Mouse (Mus musculus): ENCODE data around the gene Psma6.
"Not testable (repeated sequence)": the region's sequence is repeated elsewhere in the genome, so short reads cannot be mapped to it uniquely, and the experiment has no call there.

Gene Psma6

GRCm38 (mm10) chr12:55392120-55392519 is 8.1 kb downstream of the Psma6 start:
- DNase-seq (ENCODE audit: low read depth, low spot score), result no peak

- DNase-seq (ENCODE audit: low read depth, low spot score), result no peak
Observed at GRCm38 (mm10) chr12:55392733-55393577, 8.9 kb downstream of the Psma6 start.

DNA sequence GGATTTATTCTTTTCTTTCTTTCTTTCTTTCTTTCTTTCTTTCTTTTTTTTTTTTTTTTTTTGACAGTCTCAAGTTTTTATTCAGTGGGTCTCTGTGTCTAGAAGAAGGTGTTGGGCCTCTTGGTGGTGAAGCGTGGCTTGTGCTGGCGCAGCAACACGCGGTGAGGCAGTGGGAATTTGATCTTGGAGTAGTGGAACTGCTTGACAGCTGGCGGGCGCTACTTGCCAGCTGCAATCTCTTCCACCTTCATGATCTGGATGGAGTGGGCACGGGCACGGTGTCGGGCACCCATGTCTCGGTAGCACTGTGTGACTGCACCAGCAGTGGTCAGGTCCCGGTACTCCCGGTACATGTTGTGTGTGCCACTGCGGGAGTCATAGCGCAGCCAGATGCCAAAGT is 11.6 kb downstream of the Psma6 start:
- not testable (repeated sequence) for DNase-seq (ENCODE audit: low read depth, low spot score)

DNA sequence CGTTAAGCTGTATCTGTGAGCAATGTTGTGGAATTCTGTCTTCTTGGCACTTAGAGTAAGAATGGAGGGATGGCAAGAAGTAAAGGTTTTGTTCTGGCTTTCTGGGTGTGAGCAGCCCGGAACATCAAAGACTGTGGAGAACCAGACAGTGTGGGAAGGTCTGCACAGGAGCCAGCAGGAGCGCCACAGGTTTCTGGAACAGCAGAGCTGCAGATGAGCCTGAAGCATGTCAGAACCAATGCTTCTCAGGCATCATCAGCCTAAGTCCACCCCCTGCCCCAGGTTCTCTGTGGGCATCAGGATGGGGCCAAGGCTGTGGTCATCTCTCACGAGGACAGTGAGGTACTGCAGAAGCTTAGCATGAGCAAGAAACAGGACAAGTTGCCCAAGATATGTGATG is 12.5 kb downstream of the Psma6 start:
- no peak for DNase-seq (ENCODE audit: low read depth, low spot score)

DNA sequence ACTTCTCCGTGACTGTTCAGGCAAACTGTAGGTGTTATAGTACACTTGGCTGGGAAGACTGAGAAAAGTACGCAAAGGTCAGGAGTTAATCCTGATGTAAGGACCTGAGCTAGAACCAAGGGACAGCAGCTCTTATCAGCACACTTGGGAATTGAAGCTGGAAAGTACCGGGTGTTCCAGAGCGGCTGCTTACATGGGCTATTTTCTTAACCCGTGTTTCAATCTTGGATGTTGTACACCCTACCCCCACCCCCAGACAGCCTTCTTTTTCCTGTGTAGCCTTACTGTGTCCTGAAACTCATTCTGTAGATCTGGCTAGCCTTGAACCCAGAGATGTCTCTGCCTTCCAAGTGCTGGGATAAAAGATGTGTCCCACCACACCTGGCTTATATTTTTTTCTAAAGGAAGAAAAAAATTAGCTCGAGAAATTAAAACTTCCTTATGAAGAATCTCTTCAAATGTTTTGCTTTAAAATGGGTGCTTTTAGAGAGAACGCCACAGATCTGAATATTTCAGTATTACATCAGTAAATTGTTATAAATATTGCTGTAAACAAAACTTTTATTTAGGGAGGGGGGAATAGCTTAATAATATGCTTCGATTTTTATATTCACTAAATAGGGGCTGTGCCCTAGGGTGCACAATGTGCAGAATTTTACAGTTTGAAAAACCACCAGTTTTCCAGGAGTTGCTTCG is 13.7 kb downstream of the Psma6 start:
- DNase-seq (ENCODE audit: low read depth, low spot score), result no peak

GRCm38 (mm10) chr12:55398240-55399127 is 14.5 kb downstream of the Psma6 start:
- peak; percentile 88 for DNase-seq (ENCODE audit: low read depth, low spot score)

- DNase-seq (ENCODE audit: low read depth, low spot score), result no peak
Observed at GRCm38 (mm10) chr12:55399128-55399677, 15.2 kb downstream of the Psma6 start.

GRCm38 (mm10) chr12:55407888-55408287 is 23.9 kb downstream of the Psma6 start:
- DNase-seq (ENCODE audit: low read depth, low spot score), result no peak

GRCm38 (mm10) chr12:55415255-55415654 is 31.2 kb downstream of the Psma6 start:
- DNase-seq (ENCODE audit: low read depth, low spot score), result no peak

- no peak for DNase-seq (ENCODE audit: low read depth, low spot score)
Observed at GRCm38 (mm10) chr12:55415762-55416161, 31.7 kb downstream of the Psma6 start.

GRCm38 (mm10) chr12:55420220-55420619 is 36.2 kb downstream of the Psma6 start:
- DNase-seq (ENCODE audit: low read depth, low spot score), result no peak

DNA sequence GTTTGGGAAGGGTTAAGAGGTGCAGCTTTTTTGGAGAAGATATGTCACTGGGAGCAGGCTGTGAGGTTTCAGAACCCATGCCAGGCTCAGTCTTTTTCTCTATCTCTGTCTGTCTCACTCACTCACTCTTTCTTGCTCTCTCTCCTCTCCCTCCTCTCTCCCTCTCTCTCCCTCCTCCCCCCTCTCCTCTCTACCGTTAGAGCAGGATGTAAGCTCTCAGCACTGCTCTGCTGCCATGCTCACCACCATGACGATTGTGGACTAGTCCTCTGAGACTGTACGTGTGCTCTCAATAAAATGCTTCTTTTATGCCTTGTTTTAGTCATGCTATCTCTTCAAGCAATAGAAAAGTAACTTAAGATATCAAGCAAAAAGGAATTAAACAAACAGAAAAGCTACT is 38.0 kb downstream of the Psma6 start:
- DNase-seq (ENCODE audit: low read depth, low spot score), result no peak

DNA sequence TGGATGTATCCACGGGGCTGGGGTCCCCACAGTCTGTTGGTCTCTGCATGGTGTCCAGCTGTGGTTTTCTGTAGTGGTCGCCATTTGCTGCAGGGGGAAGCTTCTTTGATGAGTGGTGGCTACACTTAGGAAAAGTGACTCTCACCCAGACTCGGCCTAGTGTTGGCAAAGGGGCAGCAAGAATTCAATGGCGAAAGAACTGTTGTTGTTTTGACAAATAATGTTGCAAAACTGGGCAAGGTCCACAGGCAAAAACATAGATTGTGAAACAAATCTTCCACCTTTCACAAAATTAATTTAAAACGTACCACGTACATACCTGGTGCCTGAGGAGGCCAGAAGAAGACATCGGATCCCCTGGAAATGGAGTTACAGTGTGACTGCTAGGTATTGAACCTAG is 42.3 kb downstream of the Psma6 start:
- no peak for DNase-seq (ENCODE audit: low read depth, low spot score)

DNA sequence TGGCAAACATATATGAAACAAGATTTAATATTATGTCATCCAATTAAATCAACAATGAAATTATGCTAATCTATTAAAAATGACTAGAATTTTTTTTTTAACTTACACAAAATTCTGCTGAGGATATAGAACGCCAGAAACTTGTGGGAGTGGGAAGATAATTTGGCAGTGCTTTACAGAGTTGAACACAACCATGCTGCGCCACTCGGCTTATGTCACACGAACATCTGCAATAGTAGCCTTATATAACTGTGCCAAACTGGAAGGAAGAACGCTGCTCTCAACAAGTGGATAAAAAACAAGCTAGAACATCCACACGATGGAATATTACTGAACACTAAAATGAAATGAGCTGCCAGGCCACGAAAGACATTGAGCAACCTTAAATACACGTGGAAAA is 45.2 kb downstream of the Psma6 start:
- DNase-seq (ENCODE audit: low read depth, low spot score), result peak; percentile 28

DNA sequence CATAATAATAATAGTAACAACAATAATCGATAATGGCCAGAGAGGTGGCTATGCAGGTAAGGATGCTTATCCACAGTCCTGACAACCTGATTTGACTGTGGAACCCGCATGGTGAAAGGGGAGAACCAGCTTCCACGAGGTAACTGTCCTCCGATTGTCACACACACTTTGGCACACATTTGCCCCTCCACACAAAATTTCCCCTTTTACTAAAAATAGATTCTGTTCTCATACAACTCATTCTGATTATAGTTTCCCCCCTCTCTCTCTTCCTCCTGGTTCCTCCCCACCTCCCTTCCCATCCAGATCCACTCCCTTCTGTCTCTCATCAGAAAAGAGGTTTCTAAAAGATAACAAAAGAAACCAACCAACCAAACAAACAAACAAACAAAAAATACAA is 45.9 kb downstream of the Psma6 start:
- DNase-seq (ENCODE audit: low read depth, low spot score), result no peak

DNA sequence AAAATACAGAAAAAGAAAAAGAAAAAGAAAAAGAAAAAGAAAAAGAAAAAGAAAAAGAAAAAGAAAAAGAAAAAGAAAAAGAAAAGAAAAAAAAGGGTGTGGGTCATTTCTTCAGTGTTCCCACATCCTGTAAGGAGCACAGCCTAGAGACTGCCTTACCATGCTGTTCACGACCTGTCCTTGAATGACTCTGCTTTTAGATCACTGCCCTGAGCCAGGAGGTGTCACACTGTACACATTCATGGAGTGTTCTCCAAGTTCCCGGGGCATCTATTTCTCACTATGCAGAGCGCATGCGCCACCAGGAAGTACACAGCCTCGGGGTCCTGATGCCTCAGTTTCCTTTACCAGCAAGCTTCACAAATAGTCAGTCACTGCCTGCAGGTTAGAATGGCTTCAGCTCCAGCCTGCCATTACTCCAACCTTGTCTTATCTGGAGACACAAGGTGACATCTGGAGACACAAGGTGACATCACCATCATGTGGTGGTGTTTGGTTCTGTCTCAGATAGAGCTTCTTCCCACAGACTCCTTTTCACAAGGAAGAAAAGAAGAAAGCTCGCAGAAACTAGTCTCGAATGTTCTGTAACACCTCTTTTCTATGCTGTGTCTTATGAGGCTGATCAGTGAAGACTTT is 48.4 kb downstream of the Psma6 start:
- no peak for DNase-seq (ENCODE audit: low read depth, low spot score)

GRCm38 (mm10) chr12:55432920-55433284 is 48.9 kb downstream of the Psma6 start:
- DNase-seq (ENCODE audit: low read depth, low spot score), result no peak

DNA sequence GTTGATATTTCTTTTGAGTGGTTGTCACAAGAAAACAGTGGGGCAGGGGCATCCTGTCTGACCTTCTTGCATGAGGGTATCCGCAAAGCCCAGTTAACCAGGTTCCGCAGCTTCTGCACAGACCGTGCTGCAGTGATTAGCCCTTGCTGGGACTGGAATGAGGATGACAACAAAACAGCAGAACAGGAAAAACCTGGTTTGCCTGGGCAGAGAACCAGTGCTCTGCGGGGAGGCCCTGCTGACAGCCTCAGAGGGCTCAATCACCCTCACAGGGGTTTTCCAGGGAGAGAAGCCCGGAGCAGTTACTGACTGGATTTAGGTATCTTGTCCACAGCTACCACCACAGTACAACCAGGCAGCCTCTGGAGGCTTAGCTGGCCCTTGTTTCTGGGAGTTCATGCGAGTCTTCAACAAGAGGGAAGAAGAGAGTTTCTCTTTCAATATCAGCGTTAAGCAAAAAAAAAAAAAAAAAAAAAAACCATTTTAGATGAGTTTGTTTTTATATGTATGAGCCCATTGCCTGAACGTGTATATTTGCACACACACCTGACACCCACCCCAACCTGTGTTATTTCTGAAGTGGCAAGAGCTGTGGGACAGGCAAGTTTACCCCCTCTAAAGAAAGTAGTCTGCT is 49.9 kb downstream of the Psma6 start:
- DNase-seq (ENCODE audit: low read depth, low spot score), result no peak

GRCm38 (mm10) chr12:55435080-55435479 is 51.1 kb downstream of the Psma6 start:
- DNase-seq (ENCODE audit: low read depth, low spot score), result no peak

GRCm38 (mm10) chr12:55437122-55437826 is 53.3 kb downstream of the Psma6 start:
- DNase-seq (ENCODE audit: low read depth, low spot score), result no peak
